Mouse (Mus musculus): Measurements from ENCODE around the gene Pgs1.

The Pgs1 gene

DNA sequence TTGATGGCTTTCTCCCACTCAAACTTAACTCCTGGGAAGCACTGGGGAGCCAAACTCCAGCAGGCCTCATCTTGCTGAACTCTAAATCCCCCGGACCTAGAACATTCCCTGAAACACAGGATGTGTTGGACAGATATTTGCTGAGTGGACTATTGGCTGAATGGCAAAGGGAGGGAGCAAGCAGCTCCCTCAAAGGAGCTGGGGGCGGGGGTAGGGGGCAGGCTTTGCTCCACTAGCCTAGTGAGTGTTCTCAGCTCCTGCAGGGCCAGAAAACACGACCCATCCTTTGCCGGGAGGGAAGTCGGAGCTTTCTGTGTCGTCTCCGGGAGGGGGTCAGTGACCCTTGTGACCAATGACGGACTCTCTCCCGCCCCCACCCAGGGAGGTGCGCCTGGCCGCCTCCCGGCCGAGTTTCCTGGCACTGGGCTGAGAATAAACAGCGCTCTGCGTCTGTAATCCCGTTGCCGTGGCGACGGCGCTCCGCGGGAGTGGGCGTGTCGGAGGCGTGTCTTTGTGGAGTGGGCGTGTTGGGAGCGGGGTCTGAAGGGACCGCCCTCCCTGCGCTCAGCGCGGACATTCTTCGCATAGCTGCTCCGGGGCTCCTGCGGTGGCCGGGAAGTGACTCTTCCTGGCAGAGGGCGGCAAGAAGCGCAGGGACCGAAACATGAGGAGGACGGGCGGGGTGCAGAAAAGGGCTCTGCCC, 22.9 kb upstream of the Pgs1 start:
- DNase-seq = peak; percentile 99

DNA sequence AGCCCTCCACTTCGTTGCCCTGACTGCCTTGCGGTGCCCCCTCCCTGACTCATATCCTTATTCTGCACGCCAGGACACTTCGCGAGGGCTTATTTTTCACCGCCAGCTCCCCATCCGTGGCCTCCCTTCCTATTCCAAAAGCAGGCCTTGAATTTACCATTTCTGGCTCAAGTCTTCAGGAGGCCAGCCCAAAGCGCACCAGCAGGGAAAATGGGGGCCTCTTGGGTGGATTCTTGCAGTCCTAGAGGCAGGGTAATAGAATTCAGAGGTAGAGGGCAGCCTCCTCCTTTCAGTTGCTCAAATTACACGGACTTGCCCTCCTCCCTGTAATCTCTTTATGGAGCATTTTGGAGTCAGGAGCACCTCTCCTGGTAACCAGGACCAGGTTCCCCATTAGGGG, 22.2 kb upstream of the Pgs1 start:
- DNase-seq = no peak

DNA sequence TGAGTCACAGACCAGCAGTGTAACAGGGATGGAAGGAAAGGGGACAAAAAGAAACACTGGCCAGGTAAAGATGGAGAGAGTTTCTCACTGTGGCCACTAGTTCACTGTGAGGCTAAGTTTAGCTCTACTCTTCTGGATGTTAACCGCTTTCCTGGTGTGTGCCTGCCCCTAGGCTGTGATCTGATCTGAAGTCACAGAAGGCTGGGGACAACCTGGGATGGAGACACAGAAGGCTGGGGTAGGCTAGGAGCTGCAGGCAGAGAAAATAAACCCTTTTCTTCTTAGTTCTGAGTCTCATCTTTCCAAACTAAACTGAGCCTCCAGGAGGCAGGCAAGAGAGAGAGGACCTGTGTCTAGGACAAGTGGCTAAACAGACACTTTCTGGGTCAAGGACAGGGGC, 21.8 kb upstream of the Pgs1 start:
- no peak for DNase-seq

DNA sequence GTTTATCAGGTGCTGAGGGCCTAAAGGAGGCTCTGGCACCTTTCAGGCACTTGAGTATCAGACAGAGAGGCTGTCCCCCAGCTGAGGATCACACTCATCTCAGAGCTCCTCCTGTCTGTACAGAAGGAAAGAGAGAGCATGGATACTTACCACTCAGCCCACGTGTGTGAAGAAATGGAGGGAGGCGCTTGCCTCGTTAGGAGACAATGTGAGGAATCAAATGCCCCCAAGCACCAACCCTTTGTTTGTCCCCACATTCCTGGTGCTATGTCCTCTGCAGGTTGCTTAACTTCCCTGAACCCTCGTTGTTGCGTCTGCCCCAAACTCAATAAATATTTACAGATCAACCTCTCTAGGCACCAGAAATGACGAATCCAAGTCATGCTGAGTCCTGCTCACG, 21.0 kb upstream of the Pgs1 start:
- no peak for DNase-seq

DNA sequence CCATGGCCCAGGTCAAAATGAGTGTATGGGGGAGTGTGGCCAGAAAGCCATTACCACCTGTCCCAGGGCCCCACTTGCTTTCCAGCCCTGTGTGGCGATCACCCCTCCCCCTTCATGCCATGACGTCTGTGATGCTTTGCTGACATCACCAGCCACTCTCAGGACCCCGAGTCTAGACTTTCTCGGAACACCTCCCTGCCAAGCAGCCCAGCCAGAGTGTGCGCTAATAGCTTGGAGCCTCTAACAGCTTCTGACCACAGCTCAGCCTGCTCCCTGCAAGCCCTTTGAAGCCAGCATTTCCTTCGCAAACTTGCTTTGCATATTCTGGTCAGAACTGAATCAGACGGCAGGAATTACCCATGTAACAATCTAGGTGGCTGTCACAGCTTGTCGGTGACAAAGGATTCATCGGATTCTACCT, 20.5 kb upstream of the Pgs1 start:
- DNase-seq = no peak

DNA sequence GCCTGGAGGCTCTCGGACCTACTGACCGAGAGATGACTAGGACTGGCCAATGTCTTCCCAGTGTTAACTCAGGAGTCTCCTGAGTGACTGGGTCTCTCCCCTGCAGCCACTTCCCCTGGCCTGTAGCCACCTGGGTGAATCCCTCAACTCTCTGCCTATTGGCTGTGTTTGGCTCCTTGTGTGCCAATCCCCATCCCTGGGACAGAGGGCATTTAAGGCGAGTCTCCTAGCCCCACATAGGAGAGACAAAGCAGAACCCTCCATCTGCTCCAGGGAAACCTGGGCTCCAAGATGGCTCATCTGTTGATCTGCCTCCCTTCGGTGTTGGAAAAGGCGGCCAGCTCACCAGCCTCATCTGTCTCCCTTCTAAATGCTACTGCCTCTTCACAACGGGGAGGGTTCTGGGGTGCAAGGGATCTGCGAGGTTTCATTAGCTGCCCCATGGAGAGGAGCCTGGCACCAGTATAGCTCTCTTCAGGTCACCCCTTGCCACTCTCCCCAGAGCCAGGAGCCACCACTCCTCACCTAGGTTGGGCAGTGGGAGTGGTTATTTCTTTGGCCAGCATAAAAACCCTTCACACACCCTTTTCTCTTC, 19.5 kb upstream of the Pgs1 start:
- no peak for DNase-seq

DNA sequence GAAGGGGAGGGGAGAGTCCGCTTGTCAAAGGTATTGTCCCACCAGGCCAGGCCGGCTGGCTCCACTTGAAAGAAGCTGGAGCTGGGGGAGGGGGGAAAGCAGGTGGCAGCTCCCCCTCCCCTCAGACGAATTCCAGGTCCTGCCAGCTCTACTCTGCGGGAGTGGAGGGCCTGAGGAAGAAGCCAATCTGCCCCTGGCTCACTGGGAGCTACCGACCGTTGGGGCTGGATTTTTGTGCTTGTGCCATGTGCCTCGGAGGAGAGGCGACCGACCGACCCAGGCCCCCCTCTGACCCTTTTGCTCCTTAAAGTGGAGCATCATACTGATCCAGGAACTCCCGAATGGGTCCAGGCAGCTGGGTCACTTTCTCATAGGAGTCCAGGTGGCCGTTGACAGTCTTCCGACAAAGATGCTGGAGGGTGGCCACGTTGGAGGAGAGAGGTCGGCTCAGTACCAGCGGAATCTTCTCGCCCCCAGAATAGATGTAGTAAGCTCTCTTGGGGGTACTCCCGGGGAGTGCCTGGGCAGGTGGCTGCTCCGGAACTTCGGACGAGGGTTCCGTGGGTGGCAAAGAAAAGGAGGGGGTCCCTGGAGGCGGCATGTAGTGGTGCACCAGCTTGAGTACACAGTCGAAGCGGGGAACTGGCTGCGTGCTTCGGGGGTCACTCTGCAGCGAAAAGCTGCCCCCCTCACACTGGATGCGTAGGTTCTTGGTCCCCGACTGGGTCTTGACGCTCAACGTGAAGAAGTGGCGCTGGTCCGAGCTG, 18.7 kb upstream of the Pgs1 start:
- no peak for DNase-seq

DNA sequence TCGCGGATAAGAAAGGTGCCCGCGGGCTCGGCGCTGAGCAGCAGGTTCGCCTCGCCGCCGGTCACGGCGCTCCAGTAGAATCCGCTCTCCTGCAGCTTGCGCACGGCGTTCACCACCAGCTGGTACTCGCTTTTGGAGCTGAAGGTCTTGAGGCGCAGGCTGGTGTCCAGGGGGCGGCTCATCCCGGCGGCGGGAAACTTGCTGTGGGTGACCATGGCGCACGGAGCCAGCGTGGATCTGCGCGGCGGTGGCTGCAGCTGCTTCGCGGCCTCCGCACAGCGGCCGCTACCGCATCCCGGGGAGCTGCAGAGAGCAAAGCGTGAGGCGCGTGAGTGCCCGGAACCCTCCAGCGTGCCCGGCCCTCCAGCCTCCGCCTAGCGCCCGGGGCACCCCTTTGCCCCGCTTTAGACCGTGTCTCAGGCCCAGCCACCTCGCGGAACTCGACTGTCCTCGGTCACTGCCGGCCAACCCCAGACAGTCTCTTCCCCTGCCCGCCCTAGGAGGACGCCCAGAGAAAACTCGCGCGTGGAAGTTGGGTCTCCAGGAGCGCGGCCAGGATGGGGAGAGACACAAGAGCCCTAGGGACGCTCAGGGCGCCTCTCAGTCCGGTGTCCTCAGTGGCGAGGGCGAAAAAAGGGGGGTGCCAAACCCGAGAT, 17.9 kb upstream of the Pgs1 start:
- DNase-seq = no peak

DNA sequence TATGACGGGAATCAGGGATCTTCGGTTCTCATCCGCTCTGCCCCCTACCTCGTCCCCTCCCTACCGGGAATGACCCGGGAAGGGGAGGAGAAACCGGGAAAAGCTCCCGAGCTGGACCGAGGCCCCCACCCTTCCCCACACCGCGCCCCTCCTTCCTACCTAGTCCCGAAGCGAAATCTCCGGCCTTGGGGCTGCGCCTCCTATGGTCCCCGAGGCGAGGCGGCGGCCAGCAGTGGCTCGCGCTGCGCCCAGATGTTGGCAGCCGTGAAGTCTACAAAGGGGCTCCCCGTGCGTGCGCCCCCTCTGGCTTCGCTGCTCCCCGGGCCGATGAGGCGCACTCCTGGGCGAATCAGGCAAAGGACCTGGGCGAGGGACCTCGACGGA, 17.4 kb upstream of the Pgs1 start:
- DNase-seq = no peak

DNA sequence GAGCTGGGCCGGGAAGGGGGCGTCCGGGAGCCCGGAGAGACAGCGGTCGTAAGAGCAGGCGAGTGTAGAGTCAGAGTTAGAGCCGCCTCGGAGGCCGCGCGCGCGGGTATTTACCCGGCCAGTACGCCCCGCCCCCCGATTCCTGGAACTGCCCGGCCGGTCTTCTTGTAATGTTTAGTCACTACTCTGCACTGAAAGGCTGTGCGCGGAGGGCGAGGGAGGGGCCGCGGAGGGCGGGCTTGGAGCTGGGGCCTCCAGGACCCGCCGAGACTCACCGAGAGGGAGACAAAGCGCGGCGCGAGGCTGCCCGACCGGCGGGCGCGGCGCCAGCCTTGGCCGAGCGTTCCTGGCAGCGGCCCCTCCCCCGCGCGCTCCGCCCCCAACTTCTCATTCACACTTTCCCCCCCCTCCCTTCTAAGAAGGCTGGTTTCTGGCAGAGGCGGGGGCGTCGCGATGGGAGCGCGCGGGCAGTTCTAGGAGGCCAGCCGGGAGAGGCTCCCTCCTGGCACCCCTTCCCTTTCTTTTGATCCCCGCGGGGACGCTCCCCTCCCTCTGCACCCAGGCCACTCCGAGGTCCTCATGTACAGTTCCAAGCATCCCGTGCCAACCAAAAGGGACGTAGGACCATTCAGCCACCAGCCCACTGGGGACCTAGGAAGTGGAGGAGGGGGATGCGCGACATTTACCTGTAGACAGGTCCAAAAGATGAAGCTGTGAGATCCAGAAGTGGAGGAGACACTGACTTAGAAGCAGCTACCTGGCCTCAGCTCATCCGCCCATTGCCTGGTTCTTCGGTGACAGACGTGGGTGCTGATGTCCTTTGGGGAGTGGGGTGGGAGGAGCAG, 16.8 kb upstream of the Pgs1 start:
- DNase-seq = peak; percentile 98

DNA sequence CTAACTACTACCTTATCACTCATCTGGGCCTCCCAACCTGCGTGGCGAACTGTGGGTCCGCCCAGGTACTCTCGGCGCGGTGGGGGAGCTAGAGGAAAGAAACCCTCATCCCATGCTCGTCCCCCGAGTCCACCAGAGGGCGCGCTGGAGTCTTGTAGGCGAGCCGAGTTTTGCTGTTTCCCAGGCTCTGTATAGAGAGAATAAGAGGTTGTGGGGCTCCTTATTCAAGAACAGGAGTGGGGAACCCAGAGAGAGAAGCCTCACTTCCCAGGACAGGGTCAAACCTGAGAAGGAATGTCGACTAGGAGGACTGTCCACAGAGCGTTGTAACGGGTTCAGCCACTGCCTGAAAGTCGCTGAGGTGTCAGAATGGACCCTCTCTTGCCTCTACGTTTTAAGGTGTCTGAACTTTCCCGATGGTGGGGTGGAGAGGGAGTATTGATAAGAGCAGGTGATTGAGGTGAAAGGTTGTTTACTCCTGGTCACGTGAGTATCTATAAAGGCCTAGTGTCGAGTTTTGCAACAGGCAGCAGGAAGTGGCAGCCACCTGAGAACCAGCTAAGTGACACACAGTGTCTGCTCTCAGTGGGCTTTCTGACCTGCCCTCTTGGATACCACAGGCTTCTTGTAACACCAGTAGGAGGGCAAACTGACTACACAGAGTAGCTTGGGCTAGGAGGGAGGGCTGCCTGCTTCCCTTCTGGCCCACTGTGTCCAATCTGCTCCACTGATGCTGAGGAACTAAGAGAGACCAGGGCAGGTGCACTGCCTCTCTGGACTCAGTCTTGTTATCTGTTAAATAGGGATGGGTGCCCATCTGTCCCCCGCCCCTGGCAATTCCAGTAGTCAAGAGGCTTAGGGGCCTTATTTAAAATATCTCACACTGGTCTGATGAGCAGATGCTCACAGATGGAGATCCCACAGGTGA, 15.9 kb upstream of the Pgs1 start, which contains the start of gene Socs3:
Socs3 (minus strand) TSS at position 103 of the 928 bp plus-strand sequence.
- peak; percentile 86 for DNase-seq

DNA sequence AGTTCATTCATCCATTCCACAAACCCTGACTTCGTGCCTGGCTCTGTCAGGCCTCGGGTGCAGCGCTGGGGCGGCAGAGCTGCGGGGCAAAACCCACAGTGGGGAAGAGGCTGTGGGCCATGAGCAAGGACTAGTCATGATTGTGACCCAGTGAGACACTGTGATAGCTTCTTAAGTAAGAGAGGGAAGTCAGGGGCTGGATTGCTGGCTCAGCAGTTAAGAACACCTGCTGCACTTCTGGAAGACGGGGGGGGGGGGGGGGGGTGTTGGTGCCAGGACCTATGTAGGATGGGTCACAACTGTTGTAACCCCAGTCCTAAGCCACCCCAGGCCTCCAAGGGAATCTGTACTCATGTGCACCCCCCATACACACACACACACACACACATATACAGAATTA, 15.0 kb upstream of the Pgs1 start:
- DNase-seq = no peak

DNA sequence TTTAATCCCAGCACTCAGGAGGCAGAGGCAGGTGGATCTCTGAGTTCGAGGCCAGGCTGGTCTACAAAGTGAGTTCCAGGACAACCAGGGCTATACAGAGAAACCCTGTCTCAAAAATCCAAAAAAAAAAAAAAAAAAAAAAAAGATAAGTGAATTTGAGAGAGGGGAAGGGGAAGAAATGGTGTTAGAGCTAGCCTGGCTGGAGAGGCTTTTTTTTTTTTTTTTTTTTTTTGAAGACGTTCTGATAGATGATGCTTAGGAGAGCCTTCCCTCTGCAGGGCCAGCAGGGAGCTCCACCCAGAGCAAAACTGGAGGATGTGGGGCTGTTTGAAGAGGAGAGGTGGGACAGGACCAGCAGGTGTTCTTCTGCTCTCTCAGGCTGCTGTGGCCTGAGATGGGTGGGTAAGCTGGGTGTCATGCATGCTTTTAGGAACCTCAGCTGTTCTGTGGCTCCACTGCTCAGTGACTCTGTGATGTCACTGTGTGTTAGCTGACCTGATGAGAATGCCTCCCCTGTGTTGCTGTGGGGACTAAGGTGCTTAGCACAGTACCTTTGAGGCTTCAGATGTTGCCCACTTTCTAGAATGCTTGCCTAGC, 14.3 kb upstream of the Pgs1 start:
- DNase-seq = no peak

DNA sequence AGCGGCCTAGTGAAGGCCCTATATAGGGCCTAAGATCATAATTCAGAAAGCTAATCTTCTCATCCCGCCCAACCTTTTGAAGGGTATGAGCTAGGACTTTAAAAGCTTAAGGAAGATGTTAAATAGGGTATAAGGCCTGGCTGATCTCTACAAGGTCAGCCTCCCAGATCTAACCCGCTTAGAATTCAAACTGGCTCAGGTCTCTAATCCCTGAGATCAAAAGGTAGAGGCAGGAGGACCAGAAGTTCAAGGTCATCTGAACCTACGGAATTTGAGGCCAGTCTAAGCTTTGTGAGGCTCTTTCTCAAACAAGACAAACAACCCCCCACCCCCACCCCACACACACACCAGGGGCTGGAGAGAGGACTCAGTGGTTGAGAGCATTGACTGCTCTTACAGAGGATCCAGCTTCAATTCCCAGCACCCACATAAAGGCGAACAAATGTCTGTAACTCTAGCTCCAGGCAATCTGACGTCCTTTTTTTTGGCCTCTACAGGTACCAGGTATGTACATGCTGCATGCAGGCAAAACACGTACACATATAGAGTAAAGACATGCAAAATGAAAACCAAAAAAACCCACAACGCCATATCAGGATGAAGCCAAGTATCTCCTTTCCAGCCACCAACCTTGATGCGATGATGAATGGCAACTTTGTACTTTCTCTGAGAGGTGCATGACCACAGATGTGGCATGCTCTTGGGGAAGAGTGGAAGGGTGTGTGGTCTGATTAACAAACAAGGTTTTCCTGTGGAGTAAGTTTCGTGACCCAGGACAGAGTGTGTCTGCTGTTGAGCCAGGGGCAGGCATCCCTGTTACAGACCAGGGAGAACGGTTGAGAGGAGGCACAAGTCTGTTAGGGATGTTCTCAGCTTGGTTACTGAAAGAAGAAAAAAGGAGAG, 13.2 kb upstream of the Pgs1 start:
- no peak for DNase-seq

DNA sequence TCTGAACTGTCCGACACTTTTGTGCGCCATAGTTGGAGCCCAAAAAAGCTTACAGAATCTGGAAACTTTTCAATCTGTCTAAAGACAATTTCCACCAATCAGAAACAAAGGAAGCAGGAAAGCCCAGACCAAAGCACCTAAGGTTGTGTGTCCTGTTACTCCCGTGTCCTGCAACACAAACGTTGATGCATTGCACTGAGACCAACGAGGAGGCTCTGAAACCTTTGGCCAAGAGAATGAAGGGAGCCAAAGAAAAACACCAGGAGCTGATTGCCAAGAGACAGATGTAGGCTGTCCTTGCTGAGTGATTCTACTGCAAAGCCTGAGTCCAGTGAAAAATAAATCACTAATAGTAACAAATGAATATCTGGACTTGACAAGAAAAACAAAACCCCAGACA, 12.5 kb upstream of the Pgs1 start:
- DNase-seq = no peak

DNA sequence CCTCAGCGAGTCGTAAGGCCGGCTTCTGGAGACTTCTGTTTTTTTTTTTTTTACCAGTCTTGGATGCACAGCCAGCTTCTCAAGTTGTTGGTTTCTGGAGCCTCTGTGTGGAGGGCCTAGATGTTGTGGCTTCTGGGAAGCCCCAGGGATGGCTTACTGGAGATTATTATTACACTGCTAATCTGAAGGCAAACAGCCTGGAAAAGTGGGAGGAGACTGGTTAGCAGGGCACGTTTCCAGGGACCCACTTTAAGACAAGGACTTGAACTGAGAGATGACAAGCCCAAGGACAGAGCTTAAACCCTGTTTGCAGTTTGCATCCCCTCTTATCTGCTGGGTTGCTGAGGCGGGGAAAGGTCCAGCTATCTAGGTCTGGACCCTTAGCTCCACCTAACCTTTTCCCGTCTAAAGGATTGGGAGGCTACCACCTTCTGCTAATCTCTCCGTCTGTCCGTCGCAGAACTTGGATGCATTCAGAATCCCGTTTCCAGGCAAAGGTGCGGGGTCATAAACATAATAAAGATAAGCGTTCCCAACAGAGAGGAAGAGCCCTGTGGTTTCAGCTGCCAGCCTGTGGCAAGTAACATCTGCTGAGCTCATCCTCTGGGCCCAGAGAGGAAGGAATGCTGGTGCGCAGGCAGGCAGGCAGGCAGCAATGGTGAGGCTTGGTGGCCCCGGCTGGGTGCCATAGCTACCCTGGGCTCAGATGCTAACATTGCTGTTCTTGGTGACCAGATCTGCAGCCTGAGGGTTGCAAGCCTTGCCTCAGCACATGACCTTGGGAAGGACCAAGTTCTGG, 11.6 kb upstream of the Pgs1 start:
- DNase-seq = no peak

DNA sequence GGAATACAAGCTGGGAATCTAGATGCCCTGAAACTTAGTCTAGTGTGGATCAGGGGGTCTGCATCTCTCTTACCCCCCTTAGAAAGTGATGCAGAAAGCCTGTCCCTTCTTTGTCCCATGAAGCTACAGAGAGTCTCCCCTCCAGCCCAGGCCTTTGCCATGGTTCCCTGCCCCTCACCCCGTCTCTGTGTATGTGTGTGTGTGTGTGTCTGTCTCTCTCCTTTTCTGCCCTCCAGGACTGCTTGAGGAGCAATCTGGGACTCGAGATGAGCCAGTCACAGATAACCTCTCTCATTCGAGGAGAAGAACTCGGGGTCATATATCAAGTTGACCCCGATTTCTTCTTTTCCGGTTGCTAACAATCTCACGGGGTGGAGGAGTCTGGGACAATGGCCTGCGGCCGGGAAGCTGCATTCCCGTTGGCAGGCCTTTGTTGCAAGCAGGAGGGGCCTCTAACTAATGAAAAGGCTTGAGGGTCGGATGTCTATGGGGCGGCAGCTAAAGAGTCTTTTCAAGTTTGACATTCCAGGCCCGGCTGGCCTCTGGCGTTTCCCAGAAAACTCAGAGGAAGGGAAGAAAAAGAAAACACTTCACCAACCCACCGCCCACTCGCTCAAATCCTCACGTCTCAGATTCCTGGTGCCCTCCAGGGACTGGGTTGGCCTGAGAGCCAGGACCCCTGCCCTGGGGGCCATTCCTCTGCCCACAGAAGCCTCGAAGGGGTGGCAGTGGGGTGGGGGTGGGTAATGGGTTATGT, 10.7 kb upstream of the Pgs1 start:
- no peak for DNase-seq

DNA sequence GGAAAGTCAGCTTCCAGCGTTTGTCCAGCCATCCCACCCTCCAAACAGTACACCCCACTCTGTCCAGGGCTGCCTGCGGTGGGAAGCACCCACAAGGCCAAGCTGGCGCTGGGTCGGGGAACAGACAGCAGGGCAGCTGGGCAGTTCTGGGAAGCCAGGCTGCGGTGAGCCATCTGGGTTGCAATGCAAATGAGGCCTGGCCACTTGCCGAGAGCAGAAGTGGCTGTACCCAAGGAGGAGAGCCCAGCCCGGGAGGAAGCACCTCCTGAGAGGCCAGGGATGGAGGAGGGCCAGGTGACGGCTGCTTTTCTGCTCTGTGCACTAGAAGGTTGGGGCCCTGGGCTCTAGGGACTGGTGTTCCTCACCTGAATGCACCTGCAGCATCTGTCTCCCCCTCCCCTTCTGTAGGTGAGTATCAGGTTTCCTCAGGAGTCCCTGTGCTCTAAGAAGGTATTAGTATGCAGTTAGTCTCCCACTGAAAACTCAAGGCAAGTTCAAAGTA, 10.0 kb upstream of the Pgs1 start:
- DNase-seq = no peak
